Mouse (Mus musculus): ENCODE data around the gene Lancl3.
"Not testable (repeated sequence)": the region's sequence is repeated elsewhere in the genome, so short reads cannot be mapped to it uniquely, and the experiment has no call there.

Gene Lancl3

GRCm38 (mm10) chrX:9271112-9271511, 71.4 kb downstream of the Lancl3 start:
- peak; percentile 85 for DNase-seq

DNA sequence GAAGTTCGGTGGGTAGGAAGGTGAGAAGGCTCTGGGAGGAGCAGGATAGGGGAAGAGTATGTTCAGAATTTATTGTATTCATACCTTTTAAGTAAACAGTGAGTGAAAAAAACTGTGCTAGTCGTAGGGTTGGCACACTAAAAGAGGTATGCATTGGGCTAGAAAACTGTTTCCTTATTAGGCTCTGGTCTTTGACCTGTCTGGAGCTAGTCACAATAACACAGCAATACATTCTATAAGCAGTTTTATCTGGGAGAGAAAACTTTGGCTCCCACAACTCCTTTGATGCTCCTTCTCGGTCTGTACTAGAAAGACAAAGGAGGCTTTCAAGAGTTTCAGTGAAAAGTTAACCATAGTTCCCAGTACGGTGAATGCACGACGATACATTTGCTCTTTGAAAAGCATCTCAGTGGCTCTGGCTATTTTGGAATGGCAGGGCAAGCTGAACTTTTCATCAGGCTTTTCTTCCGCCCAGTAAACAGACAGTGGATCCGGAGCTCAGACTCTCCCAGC, 72.3 kb downstream of the Lancl3 start:
- no peak for DNase-seq

- peak; percentile 95 for DNase-seq
Measured at GRCm38 (mm10) chrX:9272460-9273361, 73.0 kb downstream of the Lancl3 start, which contains the start of gene Xk. TSS of gene Xk (plus strand) at chrX:9272756.

GRCm38 (mm10) chrX:9273377-9274002, 73.8 kb downstream of the Lancl3 start:
- DNase-seq = no peak

GRCm38 (mm10) chrX:9274321-9274720, 74.6 kb downstream of the Lancl3 start:
- DNase-seq = no peak

GRCm38 (mm10) chrX:9283464-9283863, 83.8 kb downstream of the Lancl3 start, which contains the start of gene H2al1m:
TSS of gene H2al1m (plus strand) at chrX:9283764.
- DNase-seq = not testable (repeated sequence)

GRCm38 (mm10) chrX:9293140-9293829, 93.6 kb downstream of the Lancl3 start:
- DNase-seq = not testable (repeated sequence)

DNA sequence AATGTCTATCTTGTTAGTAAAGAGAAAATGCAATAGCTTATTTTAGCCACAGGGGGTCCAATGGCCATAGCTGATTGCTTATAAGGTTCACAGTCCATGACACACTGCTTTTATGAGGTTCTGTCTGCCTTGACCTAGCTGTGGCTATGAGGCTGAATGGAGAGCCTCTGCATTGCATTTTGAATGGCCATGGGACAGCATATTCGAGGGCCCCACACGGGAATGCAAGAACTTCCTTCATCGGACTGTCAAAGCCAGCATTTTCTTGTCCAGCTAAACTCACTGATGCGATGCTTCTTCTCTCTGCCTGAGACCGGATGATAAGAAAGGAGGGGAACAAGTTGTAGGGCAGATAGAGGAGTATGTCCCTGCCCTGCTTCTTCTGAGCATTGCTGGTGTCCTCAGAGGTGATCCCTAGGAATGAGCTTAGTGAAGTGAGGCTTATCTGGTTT, 98.7 kb downstream of the Lancl3 start:
- DNase-seq = no peak

DNA sequence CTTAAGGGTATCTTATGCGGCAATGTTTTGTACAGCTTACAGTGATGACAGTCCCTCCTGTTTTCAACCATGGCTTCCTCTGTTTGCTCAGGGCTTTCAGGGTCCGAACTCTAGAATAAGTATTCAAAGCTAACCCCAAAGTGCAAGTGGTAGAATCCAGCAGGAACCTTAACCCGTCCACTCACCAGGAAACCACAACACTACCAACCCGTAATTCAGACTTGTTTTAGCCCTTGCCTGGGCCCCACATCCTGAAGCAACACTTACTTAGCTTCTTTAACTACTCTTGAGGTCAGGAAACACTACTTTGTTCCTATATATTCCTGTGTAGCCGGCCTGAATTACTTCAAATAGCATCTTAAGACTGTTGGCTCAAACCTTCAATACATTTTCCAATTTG, 103.1 kb downstream of the Lancl3 start:
- DNase-seq = no peak

DNA sequence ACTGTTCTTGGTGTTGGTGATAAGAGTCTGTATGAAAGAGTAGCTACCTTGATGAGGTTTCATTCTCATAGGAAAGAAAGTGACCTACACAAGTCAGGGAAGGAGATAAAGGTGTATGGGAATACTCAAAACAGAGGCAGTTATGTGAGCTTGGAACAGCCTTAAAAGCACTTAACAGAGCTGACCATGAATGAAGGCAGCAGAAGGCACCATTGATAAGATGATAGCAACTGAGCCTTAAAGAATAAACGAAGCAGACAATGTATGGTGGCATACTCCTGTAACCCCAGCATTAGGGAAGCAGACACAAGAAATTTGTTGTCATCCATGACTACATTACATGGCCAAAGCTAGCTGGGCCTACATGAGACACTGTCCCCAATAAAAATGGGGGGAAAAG, 103.8 kb downstream of the Lancl3 start:
- DNase-seq = no peak

DNA sequence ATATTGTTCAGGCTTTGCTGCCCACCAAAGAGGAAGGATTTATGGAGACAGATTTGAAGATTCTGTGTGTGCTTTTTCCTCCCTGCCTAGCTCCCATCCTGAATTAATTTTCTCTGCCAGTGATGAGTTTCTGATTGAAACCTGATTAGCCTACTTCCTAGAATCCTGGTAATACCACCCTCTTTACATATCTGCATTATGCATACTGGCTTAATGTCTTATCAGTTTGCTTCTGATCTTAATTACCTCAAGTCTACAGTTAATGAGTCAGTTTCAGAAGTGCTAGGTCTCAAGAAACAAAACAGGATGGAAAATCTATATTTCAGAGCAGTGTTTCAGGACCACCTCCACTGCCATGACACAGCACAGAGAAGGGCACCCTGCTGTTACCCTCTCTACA, 116.8 kb downstream of the Lancl3 start:
- not testable (repeated sequence) for DNase-seq
